Mouse (Mus musculus) left cerebral cortex, adult 2 months (tissue): ENCODE data around the gene Brip1. TPM values are rescaled to one million over a fixed set of nuclear protein-coding genes. Genes with fewer than 3 reads are reported as not detected.
"Not testable (repeated sequence)": the region's sequence is repeated elsewhere in the genome, so short reads cannot be mapped to it uniquely, and the experiment has no call there.

Experiments used
- DNase-seq, 2 experiments: peaks; one replicate each; pipeline ENCODE4 v3.0.0; 2021 to 2022; ENCODE audit warnings: low spot score in 2 of 2, mixed read lengths in 1 of 2; ENCODE audit errors: extremely low spot score in 1 of 2
- H3K27ac ChIP-seq: fragments of 200-600 bp; 2 replicates; pipeline ENCODE4 v1.8.1; 2022
- H3K4me3 ChIP-seq: fragments of 200-600 bp; 2 replicates; pipeline ENCODE4 v1.8.1; 2022
- CTCF ChIP-seq: fragments of 200-600 bp; IDR thresholded peaks from 2 replicates; pipeline ENCODE4 v1.8.1; 2022; ENCODE audit warnings: antibody characterized with exemption, mild to moderate bottlenecking, moderate library complexity
- intact Hi-C: fragments of 180-260 bp; cut with DNase I; formaldehyde crosslinking; loops from one replicate; pipeline ENCODE4 v1.15.1; 2025
- long read RNA-seq, 2 experiments: library from polyadenylated mRNA; stranded (forward); transcript quantifications; one replicate each; pipeline ENCODE4 v2.0.0; 2021; ENCODE audit warnings: borderline mapping rate in 2 of 2
- total RNA-seq, 2 experiments: library from RNA; stranded (reverse); gene quantifications; 2 replicates each; pipeline ENCODE4 v1.2.3; 2021

The Brip1 gene
- total RNA-seq, result under 1 TPM; 0.12 to 0.20 TPM
- long read RNA-seq, experiment 1, partial matches to known transcripts, result 0 of 4 reads
- long read RNA-seq, experiment 1, other reads (novel, unspliced or antisense), result 4 of 4 reads
- long read RNA-seq, experiment 2, partial matches to known transcripts, result 0 of 6 reads
- long read RNA-seq, experiment 2, other reads (novel, unspliced or antisense), result 6 of 6 reads

DNA sequence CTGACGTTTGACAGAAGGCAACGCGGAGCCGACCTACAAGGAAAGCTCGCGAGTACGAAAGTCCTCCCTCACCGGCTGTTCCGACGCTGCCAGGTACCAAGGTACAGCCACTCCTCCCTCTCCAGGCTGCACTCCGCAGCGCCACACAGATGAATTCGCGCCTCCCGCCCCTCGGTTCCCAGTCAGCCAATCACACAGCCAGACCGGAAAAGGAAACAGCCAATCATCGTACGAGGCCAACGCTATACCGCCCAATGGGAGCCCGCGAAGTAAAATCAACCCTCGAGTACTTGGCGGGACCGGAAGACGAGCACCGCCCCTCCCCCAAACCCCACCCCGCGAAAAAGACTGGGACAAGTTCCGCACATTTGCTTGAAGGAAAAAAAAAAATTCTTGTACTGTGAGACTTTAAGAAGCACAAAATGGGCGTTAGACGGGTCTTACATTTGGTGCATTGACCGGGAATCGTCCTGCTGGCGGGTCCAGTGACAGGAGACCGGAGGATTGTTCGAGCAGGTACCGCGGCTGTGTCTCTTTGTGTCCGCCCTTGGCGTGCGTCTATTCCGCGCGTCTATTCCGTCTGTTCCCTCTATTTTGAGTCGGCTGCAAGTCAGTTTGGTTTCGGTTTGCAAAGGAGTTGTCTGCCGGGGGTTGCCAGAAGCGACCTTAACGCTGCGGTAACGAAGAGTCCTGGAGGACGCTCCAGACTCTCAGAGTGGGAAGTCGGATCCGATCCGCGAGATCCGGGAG, at the start of gene Brip1:
Brip1 (minus strand) TSS at position 157 of the 750 bp plus-strand sequence.
- Histone ChIP-seq H3K27ac (peak within 1 kb of the TSS; percentile 47), H3K4me3 (peak within 1 kb of the TSS; percentile 89)
- DNase-seq, result peak; percentile 88 to 89
- intact Hi-C loops, result no loop called here
- TF ChIP-seq CTCF, result peak; percentile 8; the same call in 1 of the 2 replicates

DNA sequence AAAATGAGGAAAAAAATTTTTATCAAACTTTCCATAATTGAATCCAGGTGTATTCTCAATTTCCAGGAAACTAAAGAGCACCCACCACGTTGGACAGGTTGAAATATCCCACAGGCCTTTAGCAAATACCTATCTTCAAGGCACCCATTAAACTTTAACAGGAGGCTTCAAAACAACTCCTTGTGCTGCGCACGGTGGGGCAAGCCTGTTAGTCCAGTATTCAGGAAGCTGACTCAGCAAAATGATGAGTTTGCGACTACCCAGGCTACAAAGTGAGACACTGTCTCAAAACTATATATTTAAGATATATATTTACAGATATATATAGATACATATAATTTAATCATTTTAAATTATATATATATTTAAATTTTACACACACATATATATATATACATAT, 31.5 kb upstream of the Brip1 start:
- Histone ChIP-seq H3K27ac (no peak overlapping the region), H3K4me3 (no peak overlapping the region)
- no peak for DNase-seq
- intact Hi-C loops, result no loop called here
- TF ChIP-seq CTCF, result no peak

DNA sequence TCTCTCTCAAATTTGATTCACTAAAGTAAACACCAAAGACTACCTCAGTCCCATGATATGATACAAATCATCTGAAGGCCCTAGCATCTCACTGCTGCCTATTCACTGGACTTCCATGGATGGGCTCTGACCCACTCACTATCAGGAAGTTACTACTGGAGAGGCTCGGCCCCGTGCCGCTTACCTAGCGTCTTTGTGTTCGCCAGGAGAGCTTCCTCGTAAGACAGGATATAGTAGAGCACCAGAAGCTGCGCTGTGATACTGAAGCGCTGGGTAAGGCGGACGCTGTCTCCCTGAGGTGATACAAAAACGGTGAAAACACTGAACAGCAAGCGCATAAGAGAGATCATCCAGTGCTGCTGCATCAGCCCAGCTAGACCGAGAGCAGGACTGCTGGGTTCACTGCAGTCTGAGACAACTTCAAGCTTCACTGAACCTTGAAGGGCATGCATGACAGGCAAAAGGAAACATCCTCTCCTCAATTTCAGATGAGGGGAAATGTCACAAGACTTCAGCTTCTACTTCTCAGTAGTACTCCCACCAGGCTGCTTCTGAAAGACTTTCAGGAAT, 30.9 kb upstream of the Brip1 start:
- Histone ChIP-seq H3K27ac (no peak overlapping the region), H3K4me3 (no peak overlapping the region)
- intact Hi-C loops, result no loop called here
- DNase-seq, result no peak
- TF ChIP-seq CTCF, result no peak

DNA sequence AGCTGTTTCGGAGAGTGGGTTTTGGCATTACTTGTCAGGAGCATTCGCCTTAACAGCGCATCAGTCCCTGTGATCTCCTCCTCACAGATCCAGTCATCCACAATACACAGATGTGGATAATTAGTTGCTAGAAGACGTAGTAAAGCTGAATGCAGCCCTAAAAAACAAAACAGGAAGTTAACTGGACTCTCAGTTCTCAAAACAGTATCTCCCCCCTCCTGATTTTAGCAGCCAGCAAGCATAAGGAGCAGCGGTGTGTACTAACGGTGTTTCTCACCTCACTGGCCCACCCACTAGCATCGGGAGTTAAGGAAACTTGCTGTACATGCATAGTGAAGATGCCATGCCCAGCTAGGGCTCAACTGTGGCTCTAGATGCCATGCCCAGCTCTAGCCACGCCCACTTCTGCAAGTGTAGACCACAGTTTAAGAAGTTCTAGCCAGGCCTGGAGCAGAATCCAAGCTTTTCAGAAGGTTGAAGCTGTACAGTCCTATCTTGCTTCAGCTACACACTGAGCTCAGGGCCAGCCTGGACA, 25.7 kb upstream of the Brip1 start:
- DNase-seq, result no peak
- Histone ChIP-seq H3K27ac (no peak overlapping the region), H3K4me3 (no peak overlapping the region)
- TF ChIP-seq CTCF, result no peak
- intact Hi-C loops, result no loop called here

DNA sequence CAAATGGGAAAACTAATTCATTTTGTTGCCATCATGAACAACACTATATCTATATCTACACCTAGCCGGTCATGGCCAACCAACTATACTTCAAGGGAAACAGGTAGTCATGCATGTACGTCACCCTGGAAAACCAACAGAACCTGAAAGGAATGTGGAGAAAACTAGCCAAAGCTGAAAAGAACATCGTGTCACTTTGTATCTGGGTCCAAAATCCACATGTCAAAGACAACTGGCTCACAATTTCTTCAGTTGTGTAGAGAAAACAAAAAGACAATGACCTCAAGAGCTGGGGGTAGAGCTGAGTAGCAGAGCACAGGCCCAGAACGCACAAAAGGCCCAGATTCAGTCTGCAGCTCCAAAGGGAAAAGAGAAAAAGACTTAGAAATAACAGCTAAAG, 24.8 kb upstream of the Brip1 start:
- H3K27ac ChIP-seq, result no peak overlapping the region

DNA sequence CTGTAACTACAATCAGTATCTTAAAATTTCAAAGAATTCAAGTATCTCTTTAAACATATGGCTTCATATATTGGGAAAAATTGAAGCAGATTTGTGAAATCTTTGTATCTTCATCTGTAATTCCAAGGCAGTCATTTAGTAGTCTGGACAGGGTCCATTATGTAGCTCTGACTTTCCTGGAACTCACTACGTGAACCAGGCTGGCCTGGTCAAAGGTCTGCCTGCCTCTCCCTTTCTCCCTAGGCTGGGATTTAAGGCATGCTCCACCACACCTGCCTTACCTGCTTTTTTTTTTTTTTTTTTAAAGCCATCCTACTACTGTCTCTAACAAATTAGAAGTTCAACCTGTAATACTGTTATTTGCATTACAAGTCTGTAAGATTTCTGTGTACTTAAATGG, 10.8 kb upstream of the Brip1 start:
- H3K4me3 ChIP-seq, result no peak overlapping the region
- DNase-seq, result no peak
- intact Hi-C loops, result no loop called here
- no peak overlapping the region for H3K27ac ChIP-seq
- TF ChIP-seq CTCF, result no peak

More for the DNA sequence above, 24.8 kb upstream of the Brip1 start:
- intact Hi-C loops, result no loop called here
- H3K4me3 ChIP-seq, result no peak overlapping the region
- no peak for DNase-seq
- TF ChIP-seq CTCF, result no peak

DNA sequence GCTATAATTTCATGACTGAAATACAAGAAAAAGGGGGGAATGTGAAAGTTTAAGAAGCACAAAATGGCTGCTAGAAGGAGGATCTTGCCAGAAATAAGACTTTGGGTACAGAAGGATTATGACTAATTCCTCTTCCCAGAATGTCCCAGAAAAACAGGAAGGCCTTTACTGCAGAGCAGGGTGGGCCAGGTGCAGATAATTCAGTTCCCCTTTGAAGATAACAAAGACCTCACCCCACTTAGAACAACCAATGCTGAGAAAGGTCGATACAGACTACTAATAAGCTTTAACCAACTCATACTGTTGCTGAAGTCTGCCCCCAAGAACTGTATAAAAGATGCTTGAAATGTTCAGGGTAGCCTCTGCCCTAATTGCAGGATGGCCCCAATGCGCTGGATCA, 8.1 kb upstream of the Brip1 start:
- Histone ChIP-seq H3K4me3 (no peak overlapping the region), H3K27ac (no peak overlapping the region)
- no peak for DNase-seq
- no peak for TF ChIP-seq CTCF
- intact Hi-C loops, result no loop called here

DNA sequence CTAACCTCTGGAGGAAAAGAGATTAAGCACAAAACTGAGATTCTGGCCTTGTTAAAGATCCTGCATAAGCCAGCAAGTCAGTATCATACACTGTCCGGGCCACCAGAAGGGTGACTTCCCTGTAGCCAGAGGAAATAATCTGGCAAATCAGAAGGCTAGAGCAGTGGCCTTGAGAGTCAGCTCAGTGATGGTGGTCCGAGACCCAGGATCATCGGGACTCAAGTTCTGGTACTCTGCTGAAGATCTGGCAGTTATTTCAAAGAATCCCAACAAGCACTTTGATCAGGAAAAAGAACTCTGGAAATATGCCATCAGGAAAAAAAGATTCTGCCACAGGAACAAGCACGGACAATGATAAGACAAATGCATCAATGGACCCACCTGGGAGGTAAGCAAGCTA, 4.9 kb upstream of the Brip1 start:
- intact Hi-C loops, result no loop called here

DNA sequence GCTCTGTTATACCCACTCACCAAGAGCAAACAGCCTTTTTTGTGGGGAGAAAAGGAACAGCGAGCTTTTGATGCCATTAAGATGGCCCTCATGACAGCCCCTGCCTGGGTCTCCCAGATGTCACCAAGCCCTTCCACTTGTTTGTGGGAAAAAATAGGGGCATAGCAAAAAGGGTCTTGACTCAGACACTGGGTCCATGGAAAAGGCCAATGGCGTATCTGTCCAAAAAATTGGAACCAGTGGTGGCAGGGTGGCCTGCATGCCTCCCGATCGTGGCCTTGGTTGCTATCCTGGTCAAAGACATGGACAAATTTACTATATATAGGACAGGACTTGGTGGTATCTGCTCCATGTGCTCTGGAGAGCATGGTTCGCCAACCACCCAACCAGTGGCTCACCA, 4.0 kb upstream of the Brip1 start:
- no peak for DNase-seq
- no peak overlapping the region for H3K4me3 ChIP-seq
- intact Hi-C loops, result no loop called here
- no peak for TF ChIP-seq CTCF
- H3K27ac ChIP-seq, result no peak overlapping the region

More for the DNA sequence above, 4.9 kb upstream of the Brip1 start:
- no peak for DNase-seq
- no peak for TF ChIP-seq CTCF
- Histone ChIP-seq H3K4me3 (no peak overlapping the region), H3K27ac (no peak overlapping the region)

DNA sequence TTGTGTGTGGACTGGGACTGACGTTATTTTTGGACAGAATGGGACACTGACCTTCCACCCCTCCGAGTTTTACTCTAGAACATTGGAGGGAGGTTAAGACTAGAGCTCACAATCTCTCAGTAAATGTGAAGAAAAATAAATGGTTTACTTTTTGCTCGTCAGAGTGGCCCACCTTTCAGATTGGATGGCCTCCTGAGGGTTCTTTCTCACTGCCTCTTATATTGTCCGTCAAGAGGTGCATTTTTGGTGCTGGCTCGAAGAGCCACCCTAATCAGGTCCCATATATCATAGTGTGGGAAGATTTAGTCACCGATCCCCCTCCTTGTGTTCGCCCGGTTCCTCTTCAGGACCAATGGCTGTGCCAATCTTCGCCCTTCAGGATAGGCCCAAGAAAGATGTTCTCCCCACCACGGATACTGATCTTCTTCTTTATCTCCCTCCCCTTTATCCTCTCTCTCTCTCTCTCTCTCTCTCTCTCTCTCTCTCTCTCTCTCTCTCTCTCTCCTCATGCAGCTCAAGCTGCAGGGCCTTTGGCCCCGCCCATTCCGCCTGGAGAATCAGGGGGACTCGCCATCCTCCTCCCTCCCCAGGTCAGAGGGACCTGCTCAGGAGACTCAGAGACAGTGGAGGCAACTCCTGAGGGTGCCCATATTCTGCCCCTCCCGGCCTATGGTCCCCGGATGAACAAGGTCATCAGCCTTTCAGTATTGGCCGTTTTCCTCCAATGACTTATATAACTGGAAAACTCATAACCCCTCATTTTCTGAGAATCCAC, 1.1 kb upstream of the Brip1 start:
- DNase-seq, result no peak
- Histone ChIP-seq H3K27ac (peak overlapping the region; percentile 47; the same call in 1 of the 2 replicates), H3K4me3 (peak overlapping the region; percentile 89)
- no peak for TF ChIP-seq CTCF
- intact Hi-C loops, result no loop called here

DNA sequence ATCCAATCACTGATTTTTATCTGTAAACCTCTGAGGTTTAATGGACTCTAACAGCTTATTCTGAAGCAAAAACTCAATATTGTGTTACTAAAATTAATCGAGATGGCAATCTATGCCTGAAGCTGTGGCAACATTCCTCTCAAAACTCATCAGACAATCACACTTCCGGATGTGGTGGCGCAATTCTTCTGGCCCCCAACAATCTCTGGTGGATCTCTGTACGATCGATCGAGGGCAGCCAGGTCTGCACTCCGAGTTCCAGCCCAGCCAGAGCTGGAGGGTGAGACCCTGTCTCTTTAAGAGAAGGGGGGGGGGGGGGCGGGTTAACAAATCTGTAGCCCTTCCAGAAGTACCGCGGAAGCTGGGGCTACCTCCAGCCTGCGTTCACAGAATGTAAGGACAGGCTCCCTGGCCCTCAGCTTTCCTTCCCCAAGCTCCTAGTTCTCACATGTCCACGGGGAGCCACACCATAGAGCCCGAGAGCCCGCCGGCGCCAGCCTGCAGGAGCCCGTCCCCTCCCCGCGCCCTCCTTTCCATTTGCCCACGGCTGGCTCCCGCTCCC, 452 bp downstream of the Brip1 start:
- no peak overlapping the region for H3K27ac ChIP-seq
- peak overlapping the region; percentile 89 for H3K4me3 ChIP-seq
- intact Hi-C loops, result no loop called here
- TF ChIP-seq CTCF, result no peak
- DNase-seq, result no peak

DNA sequence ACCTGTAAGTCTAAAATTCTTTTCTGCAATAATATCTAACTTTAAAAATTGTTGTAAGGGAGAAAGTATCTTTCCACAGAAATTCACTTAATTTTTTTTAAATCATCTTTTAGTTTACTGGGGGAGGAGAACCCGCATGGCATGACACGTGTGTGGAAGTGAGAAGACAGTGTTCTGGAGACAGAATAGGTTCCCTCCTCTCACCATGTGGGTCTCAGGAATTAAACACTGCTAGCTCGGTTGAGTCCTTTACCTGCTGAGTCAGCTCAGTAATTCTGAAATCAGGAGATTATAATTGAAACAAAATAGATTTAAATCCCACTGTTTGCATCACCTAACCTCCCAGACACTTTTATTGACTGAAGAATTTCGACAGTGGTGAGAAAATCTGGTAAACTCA, 1.3 kb downstream of the Brip1 start:
- no peak for DNase-seq
- Histone ChIP-seq H3K27ac (no peak overlapping the region), H3K4me3 (no peak overlapping the region)
- no peak for TF ChIP-seq CTCF
- intact Hi-C loops, result no loop called here

DNA sequence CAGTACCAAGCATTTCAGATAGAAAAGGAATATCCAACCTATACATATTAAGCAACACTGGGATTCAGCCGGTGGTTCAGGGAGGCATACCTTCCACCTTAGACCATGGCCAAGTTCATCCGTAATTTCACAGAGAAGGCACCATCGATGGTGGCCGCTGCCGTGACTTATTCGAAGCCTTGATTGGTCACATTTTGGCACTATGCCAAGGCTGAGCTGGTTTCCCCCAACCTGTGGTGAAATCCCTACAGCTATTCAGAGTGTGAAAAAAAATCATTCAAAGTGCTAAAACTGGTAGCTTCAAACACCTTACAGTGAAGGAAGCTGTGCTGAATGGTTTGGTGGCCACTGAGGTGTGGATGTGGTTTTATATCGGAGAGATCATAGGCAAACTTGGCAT, 15.8 kb downstream of the Brip1 start:
- H3K4me3 ChIP-seq, H3K27ac ChIP-seq, DNase-seq, intact Hi-C loops: not testable (repeated sequence)
